Mouse (Mus musculus) left cerebral cortex, postnatal 25 days (tissue): ENCODE measurements around the gene 2010111I01Rik. TPM values are rescaled to one million over a fixed set of nuclear protein-coding genes. Genes with fewer than 3 reads are reported as not detected.

Experiments used
- microRNA-seq, 2 experiments: library from miRNA; unstranded; fragments of <30 nt; microRNA quantifications; one replicate each; pipeline ENCODE4 v1.2.0; 2022
- total RNA-seq, 2 experiments: library from RNA; stranded (reverse); gene quantifications; 2 replicates each; pipeline ENCODE4 v1.2.3; 2021

The 2010111I01Rik gene
- total RNA-seq, 2 experiments from 2014 or later = 93.6 to 105 TPM

Small RNAs within 50 kb of the gene (microRNA-seq; reads per million reads assigned to microRNA genes)
- 21,075 to 21,878 reads per million in 2 experiments for gene Mir23b
- 0 reads per million in 2 experiments for gene Mir24-1
- gene Mir27b = 1,997 to 2,477 reads per million in 2 experiments
- 0 reads per million in 2 experiments for gene Mir3074-1

Other genes with a start within 250 kb of the 2010111I01Rik start
- 10 to 100 TPM; 11.5 to 13.9 TPM for gene Platr25, start 204.2 kb upstream of the 2010111I01Rik start, total RNA-seq
- 1 to 10 TPM; 3.6 to 4.2 TPM for gene Gm5141, start 179.1 kb upstream of the 2010111I01Rik start, total RNA-seq
- gene Fbp2, start 106.5 kb upstream of the 2010111I01Rik start, total RNA-seq = not detected
- under 1 TPM; 0.23 to 0.44 TPM for gene Fbp1, start 76.6 kb upstream of the 2010111I01Rik start, total RNA-seq